Mouse (Mus musculus): Measurements from ENCODE around the gene Senp2.

Gene Senp2

GRCm38 (mm10) chr16:22095751-22096150 lies 86.5 kb downstream of the Senp2 start:
- no peak for DNase-seq (ENCODE audit: low read depth, low spot score)

DNA sequence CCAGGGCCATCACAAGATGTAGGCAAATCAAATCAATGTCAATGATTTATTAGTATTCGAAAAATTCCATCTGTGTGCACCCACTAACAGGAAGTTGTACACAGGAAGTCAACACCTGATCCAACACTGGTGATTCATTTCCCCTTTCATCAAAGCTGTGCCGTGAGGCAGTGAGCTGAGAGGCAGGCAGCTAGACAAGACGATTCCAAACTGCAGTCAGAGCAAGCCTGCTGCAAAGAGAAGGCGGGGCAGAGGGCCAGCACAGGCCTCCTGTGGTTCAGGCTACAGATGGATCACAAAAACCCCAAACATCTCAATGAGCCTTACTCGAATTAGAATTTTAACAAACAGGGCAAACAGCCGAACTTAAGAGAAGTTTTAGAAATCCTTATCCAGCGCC lies 88.4 kb downstream of the Senp2 start:
- DNase-seq (ENCODE audit: low read depth, low spot score) = no peak
